Mouse (Mus musculus) forebrain, embryonic 10.5 days (tissue): ENCODE results near the gene Wdr90. TPM values are rescaled to one million over a fixed set of nuclear protein-coding genes. Genes with fewer than 3 reads are reported as not detected.
A peak's percentile ranks its signal among the peaks of the same experiment; 100 is the strongest.

Experiments
- DNase-seq: peaks from one replicate; pipeline ENCODE4 v3.0.0-alpha.2; 2017; ENCODE audit warnings: low spot score; ENCODE audit errors: extremely low spot score
- H3K27ac ChIP-seq: fragments of 300-500 bp; sonication (generic); 2 replicates; pipeline ENCODE4 v1.5.1; 2016; ENCODE audit warnings: mild to moderate bottlenecking
- H3K27me3 ChIP-seq: fragments of 300-500 bp; sonication (generic); 2 replicates; pipeline ENCODE4 v1.6.1; 2016; ENCODE audit warnings: mild to moderate bottlenecking; ENCODE audit not compliant: poor library complexity, severe bottlenecking
- H3K36me3 ChIP-seq: fragments of 300-500 bp; sonication (generic); replicated peaks from 2 replicates; pipeline ENCODE4 v1.6.1; 2016; ENCODE audit warnings: mild to moderate bottlenecking, moderate library complexity
- H3K4me1 ChIP-seq: fragments of 300-500 bp; sonication (generic); 2 replicates; pipeline ENCODE4 v1.6.1; 2016
- H3K4me3 ChIP-seq: fragments of 300-500 bp; sonication (generic); 2 replicates; pipeline ENCODE4 v1.5.1; 2016; ENCODE audit warnings: mild to moderate bottlenecking, moderate library complexity
- H3K9me3 ChIP-seq: fragments of 300-500 bp; sonication (generic); 2 replicates; pipeline ENCODE4 v1.6.1; 2016; ENCODE audit warnings: mild to moderate bottlenecking, moderate library complexity
- WGBS: fragments of 180-500 bp; shearing (Covaris S2); methylation state at CpG from one replicate; pipeline ENCODE4 v1.1.7; 2016; 5-methylcytosine and 5-hydroxymethylcytosine counted together
- polyA plus RNA-seq: library from polyadenylated mRNA; unstranded; fragments of >200 nt; fragmentation: Nextera tagmentation; extraction: Ambion mirVana; gene quantifications from 2 replicates; pipeline ENCODE4 v1.2.1, GENCODE M21; 2016

Gene Wdr90
- polyA plus RNA-seq, 1 experiment from 2014 or later: 63.3 TPM

- no peak for DNase-seq
- Histone ChIP-seq H3K9me3 (no peaks in the 10 kb centered on the region), H3K27ac (peak overlapping the region; percentile 87), H3K4me3 (peak overlapping the region; percentile 13; the same call in 1 of the 2 replicates), H3K4me1 (peaks cover 74% of the 10 kb centered on the region), H3K27me3 (no peaks in the 10 kb centered on the region), H3K36me3 (peaks cover 63% of the 10 kb centered on the region)
- 34% methylated on average over 5 of the region's 5 CpGs for WGBS
Observed at GRCm38 (mm10) chr17:25882306-25882705, 21.0 kb upstream of the Wdr90 start.

- WGBS: 14% methylated on average over 4 of the region's 4 CpGs
- Histone ChIP-seq H3K4me3 (peak overlapping the region; percentile 23; the same call in 1 of the 2 replicates), H3K36me3 (peaks cover 64% of the 10 kb centered on the region), H3K27me3 (no peaks in the 10 kb centered on the region), H3K9me3 (no peaks in the 10 kb centered on the region), H3K4me1 (peaks cover 80% of the 10 kb centered on the region), H3K27ac (peak overlapping the region; percentile 87)
- DNase-seq: no peak
Observed at GRCm38 (mm10) chr17:25881691-25882090, 20.4 kb upstream of the Wdr90 start.

GRCm38 (mm10) chr17:25880913-25881641, 19.8 kb upstream of the Wdr90 start:
- DNase-seq: peak; percentile 64
- Histone ChIP-seq H3K27me3 (no peaks in the 10 kb centered on the region), H3K4me3 (peak overlapping the region; percentile 23; the same call in 1 of the 2 replicates), H3K4me1 (peaks cover 87% of the 10 kb centered on the region), H3K36me3 (peaks cover 66% of the 10 kb centered on the region), H3K27ac (peak overlapping the region; percentile 87), H3K9me3 (no peaks in the 10 kb centered on the region)
- WGBS: 4% methylated on average over 5 of the region's 5 CpGs

GRCm38 (mm10) chr17:25880196-25880910, 19.1 kb upstream of the Wdr90 start, which contains the start of gene Wfikkn1:
TSS of gene Wfikkn1 (minus strand) at chr17:25880858.
- Histone ChIP-seq H3K27ac (peak within 1 kb of the TSS; percentile 87), H3K4me3 (peak within 1 kb of the TSS; percentile 23), H3K4me1 (peaks cover 87% of the 10 kb centered on the region), H3K9me3 (no peaks in the 10 kb centered on the region), H3K36me3 (peaks cover 66% of the 10 kb centered on the region), H3K27me3 (no peaks in the 10 kb centered on the region)
- DNase-seq: no peak
- 19% methylated on average over 5 of the region's 5 CpGs for whole genome bisulfite sequencing

- Histone ChIP-seq H3K36me3 (peaks cover 62% of the 10 kb centered on the region), H3K27me3 (no peaks in the 10 kb centered on the region), H3K4me3 (peak overlapping the region; percentile 23), H3K27ac (peak overlapping the region; percentile 87), H3K4me1 (peaks cover 85% of the 10 kb centered on the region), H3K9me3 (no peaks in the 10 kb centered on the region)
- 77% methylated on average over 8 of the region's 8 CpGs for WGBS
- DNase-seq: no peak
Observed at GRCm38 (mm10) chr17:25879750-25880149, 18.4 kb upstream of the Wdr90 start.

- Histone ChIP-seq H3K4me3 (peak overlapping the region; percentile 23; the same call in 1 of the 2 replicates), H3K27ac (peak overlapping the region; percentile 87), H3K4me1 (peaks cover 86% of the 10 kb centered on the region), H3K27me3 (no peaks in the 10 kb centered on the region), H3K36me3 (peaks cover 57% of the 10 kb centered on the region), H3K9me3 (no peaks in the 10 kb centered on the region)
- no peak for DNase-seq
- 42% methylated on average over 4 of the region's 4 CpGs for WGBS
Observed at GRCm38 (mm10) chr17:25879261-25879660, 18.0 kb upstream of the Wdr90 start.

GRCm38 (mm10) chr17:25878611-25879180, 17.4 kb upstream of the Wdr90 start:
- H3K9me3 ChIP-seq: no peaks in the 10 kb centered on the region
- H3K36me3 ChIP-seq: peaks cover 51% of the 10 kb centered on the region
- 88% methylated on average over 19 of the region's 19 CpGs for WGBS
- 0 out of 2 replicates have a peak overlapping the region, but pooled peaks have one; percentile 23 for H3K4me3 ChIP-seq
- no peaks in the 10 kb centered on the region for H3K27me3 ChIP-seq
- H3K27ac ChIP-seq: peak overlapping the region; percentile 87; the same call in 1 of the 2 replicates
- H3K4me1 ChIP-seq: peaks cover 88% of the 10 kb centered on the region
- no peak for DNase-seq

GRCm38 (mm10) chr17:25877741-25878610, 16.7 kb upstream of the Wdr90 start:
- Histone ChIP-seq H3K27me3 (no peaks in the 10 kb centered on the region), H3K4me3 (no peak overlapping the region), H3K9me3 (no peaks in the 10 kb centered on the region), H3K27ac (no peak overlapping the region), H3K4me1 (peaks cover 82% of the 10 kb centered on the region), H3K36me3 (peaks cover 44% of the 10 kb centered on the region)
- DNase-seq: no peak
- WGBS: 94% methylated on average over 32 of the region's 32 CpGs

- Histone ChIP-seq H3K9me3 (no peaks in the 10 kb centered on the region), H3K4me1 (peaks cover 72% of the 10 kb centered on the region), H3K27me3 (no peaks in the 10 kb centered on the region), H3K27ac (no peak overlapping the region), H3K36me3 (peaks cover 35% of the 10 kb centered on the region), H3K4me3 (peak overlapping the region; percentile 85)
- WGBS: 96% methylated on average over 3 of the region's 3 CpGs
- no peak for DNase-seq
Observed at GRCm38 (mm10) chr17:25877025-25877424, 15.7 kb upstream of the Wdr90 start.

GRCm38 (mm10) chr17:25876347-25876915, 15.1 kb upstream of the Wdr90 start:
- Histone ChIP-seq H3K9me3 (no peaks in the 10 kb centered on the region), H3K4me1 (peaks cover 66% of the 10 kb centered on the region), H3K36me3 (peaks cover 33% of the 10 kb centered on the region), H3K27ac (peak overlapping the region; percentile 94), H3K27me3 (no peaks in the 10 kb centered on the region), H3K4me3 (peak overlapping the region; percentile 85)
- DNase-seq: no peak
- WGBS: 64% methylated on average over 10 of the region's 10 CpGs

GRCm38 (mm10) chr17:25875171-25876136, 14.2 kb upstream of the Wdr90 start:
- peaks cover 33% of the 10 kb centered on the region for H3K36me3 ChIP-seq
- peak; percentile 91 for DNase-seq
- peaks cover 56% of the 10 kb centered on the region for H3K4me1 ChIP-seq
- H3K9me3 ChIP-seq: no peaks in the 10 kb centered on the region
- H3K4me3 ChIP-seq: peak overlapping the region; percentile 85
- H3K27ac ChIP-seq: peak overlapping the region; percentile 94
- no peaks in the 10 kb centered on the region for H3K27me3 ChIP-seq
- WGBS: under 1% methylated on average over 59 of the region's 59 CpGs
